Mouse (Mus musculus): Measurements from ENCODE around the gene Unc13d.

DNA sequence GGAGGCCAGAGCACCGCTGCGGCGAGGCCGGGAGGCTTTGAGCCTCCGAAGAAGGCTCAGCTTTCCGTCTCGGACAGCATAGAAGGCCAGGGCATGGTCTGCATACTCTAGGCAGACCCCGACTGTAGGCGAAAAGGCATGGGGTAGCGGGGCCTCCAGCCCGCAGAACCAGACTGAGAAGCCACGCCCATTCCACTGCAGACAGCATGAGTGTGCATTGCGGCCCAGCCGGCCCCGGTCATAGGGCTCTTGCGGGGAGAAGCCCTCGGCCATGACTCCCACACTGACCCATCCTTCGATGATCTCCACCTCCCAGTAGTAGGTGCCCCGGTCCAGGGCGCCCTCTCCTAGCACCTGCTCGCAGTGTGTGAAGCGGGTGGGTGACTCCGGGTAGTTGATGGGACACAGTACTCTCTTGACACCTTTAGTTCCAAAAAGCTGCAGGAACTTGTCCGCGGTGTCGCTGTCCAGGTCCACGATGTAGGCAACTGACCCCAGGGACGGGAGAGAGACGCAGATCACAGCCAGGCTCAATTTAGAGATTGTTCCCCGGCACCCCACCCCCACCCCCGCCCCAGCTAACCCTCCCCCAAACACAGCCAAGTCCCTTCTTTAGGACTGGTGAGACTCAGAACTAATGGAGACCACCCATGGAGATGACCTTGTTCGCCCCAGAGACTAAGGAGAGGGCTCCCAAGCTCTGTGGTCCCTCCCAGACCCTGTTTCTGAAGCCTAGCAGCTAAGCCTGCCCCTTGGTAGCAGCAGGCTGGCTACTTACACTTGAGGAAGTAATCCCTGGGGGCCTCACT, 28.6 kb upstream of the Unc13d start:
- TF ChIP-seq POLR2A (IDR thresholded peaks at IDR 0.05; ENCODE audit: insufficient read depth, low read length) (no peak), CTCF (IDR thresholded peaks at IDR 0.05; ENCODE audit: low read depth, low read length) (no peak)

Data from ES-Bruce4 (cell line).